Mouse (Mus musculus) hindbrain, embryonic 11.5 days (tissue): ENCODE results near the gene Tekt2. TPM values are rescaled to one million over a fixed set of nuclear protein-coding genes. Genes with fewer than 3 reads are reported as not detected.

ENCODE experiments used
- ATAC-seq: fragments of 200-750 bp; cut with Nextera tagmentation; 2 replicates; pipeline ENCODE4 v1.8.0; 2017; ENCODE audit warnings: mild to moderate bottlenecking, moderate TSS enrichment, moderate library complexity; ENCODE audit not compliant: low FRiP score
- DNase-seq: peaks from one replicate; pipeline ENCODE4 v3.0.0-alpha.2; 2015; ENCODE audit warnings: low spot score
- H3K27ac ChIP-seq: fragments of 300-500 bp; sonication (generic); 2 replicates; pipeline ENCODE4 v1.5.1; 2014; ENCODE audit warnings: mild to moderate bottlenecking, low read depth, low read length
- H3K27me3 ChIP-seq: fragments of 300-500 bp; sonication (generic); 2 replicates; pipeline ENCODE4 v1.6.1; 2014; ENCODE audit warnings: mild to moderate bottlenecking, low read length, moderate library complexity, mixed read lengths; ENCODE audit not compliant: control insufficient read depth, insufficient read depth
- H3K36me3 ChIP-seq: fragments of 300-500 bp; sonication (generic); 2 replicates; pipeline ENCODE4 v1.6.1; 2014; ENCODE audit warnings: mild to moderate bottlenecking, low read length, moderate library complexity, mixed read lengths; ENCODE audit not compliant: control insufficient read depth, insufficient read depth
- H3K4me1 ChIP-seq: fragments of 300-500 bp; sonication (generic); replicated peaks from 2 replicates; pipeline ENCODE4 v1.6.1; 2014; ENCODE audit warnings: low read length, mixed read lengths; ENCODE audit not compliant: control insufficient read depth, insufficient read depth
- H3K4me2 ChIP-seq: fragments of 300-500 bp; sonication (generic); replicated peaks from 2 replicates; pipeline ENCODE4 v1.6.1; 2014; ENCODE audit warnings: mild to moderate bottlenecking, low read depth, low read length
- H3K4me3 ChIP-seq: fragments of 300-500 bp; sonication (generic); 2 replicates; pipeline ENCODE4 v1.5.1; 2014; ENCODE audit warnings: low read depth, low read length
- H3K9ac ChIP-seq: fragments of 300-500 bp; sonication (generic); 2 replicates; pipeline ENCODE4 v1.6.1; 2014; ENCODE audit warnings: low read depth, low read length
- H3K9me3 ChIP-seq: fragments of 300-500 bp; sonication (generic); 2 replicates; pipeline ENCODE4 v1.6.1; 2016; ENCODE audit warnings: low read length; ENCODE audit not compliant: control insufficient read depth
- WGBS: fragments of 180-500 bp; shearing (Covaris S2); extraction: QIAGEN DNeasy Blood & Tissue Kit; methylation state at CpG from one replicate; pipeline ENCODE4 v1.1.7; 2014; 5-methylcytosine and 5-hydroxymethylcytosine counted together
- polyA plus RNA-seq: library from polyadenylated mRNA; unstranded; fragments of >200 nt; fragmentation: Nextera tagmentation; extraction: Ambion mirVana; gene quantifications from 2 replicates; pipeline ENCODE4 v1.2.1, GENCODE M21; 2014

Tekt2 gene
- polyA plus RNA-seq, 1 experiment from 2014 or later: 3.8 TPM

GRCm38 (mm10) chr4:126275681-126276131 is 49.8 kb downstream of the Tekt2 start:
- Histone ChIP-seq H3K9ac (no peak overlapping the region), H3K27me3 (no peaks in the 10 kb centered on the region), H3K9me3 (no peaks in the 10 kb centered on the region), H3K4me1 (no peaks in the 10 kb centered on the region), H3K27ac (no peak overlapping the region), H3K4me2 (no peak overlapping the region), H3K36me3 (no peaks in the 10 kb centered on the region), H3K4me3 (no peak overlapping the region)
- no peak for ATAC-seq
- no peak for DNase-seq
- 90% methylated on average over 13 of the region's 13 CpGs for WGBS

GRCm38 (mm10) chr4:126275081-126275480 is 50.4 kb downstream of the Tekt2 start:
- no peak for DNase-seq
- ATAC-seq: no peak

GRCm38 (mm10) chr4:126273753-126274152 is 51.7 kb downstream of the Tekt2 start:
- H3K9ac ChIP-seq: no peak overlapping the region
- ATAC-seq (no peak), DNase-seq (no peak)
- 73% methylated on average over 13 of the region's 13 CpGs for WGBS
- H3K27me3 ChIP-seq: no peaks in the 10 kb centered on the region
- no peaks in the 10 kb centered on the region for H3K36me3 ChIP-seq
- no peak overlapping the region for H3K4me3 ChIP-seq
- H3K4me1 ChIP-seq: no peaks in the 10 kb centered on the region
- no peaks in the 10 kb centered on the region for H3K9me3 ChIP-seq
- no peak overlapping the region for H3K4me2 ChIP-seq
- no peak overlapping the region for H3K27ac ChIP-seq

More at GRCm38 (mm10) chr4:126275081-126275480, 50.4 kb downstream of the Tekt2 start:
- Histone ChIP-seq H3K27me3 (no peaks in the 10 kb centered on the region), H3K9ac (no peak overlapping the region), H3K27ac (no peak overlapping the region), H3K9me3 (no peaks in the 10 kb centered on the region), H3K4me2 (no peak overlapping the region), H3K4me3 (no peak overlapping the region), H3K4me1 (no peaks in the 10 kb centered on the region), H3K36me3 (no peaks in the 10 kb centered on the region)
- 95% methylated on average over 4 of the region's 4 CpGs for WGBS

Other genes starting within 250 kb of the Tekt2 start
- 44.1 and 45.5 TPM in 2 replicates for gene Lsm10, start 229.1 kb downstream of the Tekt2 start, polyA plus RNA-seq
- 19.0 and 26.0 TPM in 2 replicates for gene Stk40, start 221.7 kb downstream of the Tekt2 start, polyA plus RNA-seq
- 33.1 and 36.0 TPM in 2 replicates for gene Eva1b, start 177.9 kb downstream of the Tekt2 start, polyA plus RNA-seq
- 2.0 and 2.7 TPM in 2 replicates for gene Sh3d21, start 162.2 kb downstream of the Tekt2 start, polyA plus RNA-seq
- gene Thrap3, start 122.9 kb downstream of the Tekt2 start, polyA plus RNA-seq: 191 and 228 TPM in 2 replicates
- gene Map7d1, start 69.3 kb downstream of the Tekt2 start, polyA plus RNA-seq: 54.6 and 65.5 TPM in 2 replicates
- 17.8 and 39.1 TPM in 2 replicates for gene Trappc3, start 63.4 kb downstream of the Tekt2 start, polyA plus RNA-seq
- 15.6 and 17.4 TPM in 2 replicates for gene Col8a2, start 38.9 kb downstream of the Tekt2 start, polyA plus RNA-seq
- 39.2 and 39.3 TPM in 2 replicates for gene Adprhl2, start 4.0 kb downstream of the Tekt2 start, polyA plus RNA-seq
- 14.4 and 16.1 TPM in 2 replicates for gene Ago3, start 103.9 kb upstream of the Tekt2 start, polyA plus RNA-seq
- 29.9 and 37.9 TPM in 2 replicates for gene Ago1, start 142.9 kb upstream of the Tekt2 start, polyA plus RNA-seq
- gene Ago4, start 207.8 kb upstream of the Tekt2 start, polyA plus RNA-seq: 2.7 and 4.1 TPM in 2 replicates
- 41.8 and 53.7 TPM in 2 replicates for gene Clspn, start 231.2 kb upstream of the Tekt2 start, polyA plus RNA-seq